Mouse (Mus musculus) olfactory bulb, adult 2 months (tissue): ENCODE data around the gene Grm5.

ENCODE experiments used
- CTCF ChIP-seq: fragments of 200-500 bp; IDR thresholded peaks from 2 replicates; pipeline ENCODE4 v1.5.1; 2012; ENCODE audit warnings: low read depth, mild to moderate bottlenecking, low read length, moderate library complexity; ENCODE audit not compliant: insufficient read depth
- POLR2A ChIP-seq: fragments of 200-500 bp; IDR thresholded peaks from 2 replicates; pipeline ENCODE4 v1.6.1; 2012; ENCODE audit warnings: mild to moderate bottlenecking, low read depth, low read length, moderate library complexity; ENCODE audit not compliant: insufficient read depth

GRCm38 (mm10) chr7:87718631-87719030 is 134.7 kb downstream of the Grm5 start:
- no peak for TF ChIP-seq CTCF
- no peak for TF ChIP-seq POLR2A
